11 mouse cellular contexts compared by ENCODE assay signal in genomic region chr1:168355985-168356556, GRCm38 (mm10).
DNase-seq lines count a peak whose midpoint lies in the region; ATAC-seq and TF ChIP-seq lines count a peak whose summit lies in the region.
"Had no signal": no experiment of that assay in that cellular context is flagged by ENCODE, and none has a peak within 500 bp of the region (broad histone marks: within the 10 kb centered on the region; RNA-seq: fewer than 3 reads in every experiment).

No protein-coding gene starts in this region.

- H3K79me2 ChIP-seq in myocyte (ENCODE audit: control insufficient read depth, insufficient read depth): no peaks in the 10 kb centered on the region

- ATAC-seq in kidney, embryonic 14.5 days (ENCODE audit: low FRiP score, low TSS enrichment): peak; percentile 50; the same call in 1 of the 2 replicates
- ATAC-seq in hindbrain, postnatal 0 days: no peak

- no peak for TF ChIP-seq POLR2A in myocyte (IDR thresholded peaks at IDR 0.05; ENCODE audit: insufficient read length, low read depth)

- H3K9me3 ChIP-seq in kidney, embryonic 14.5 days (ENCODE audit: control insufficient read depth, low read length): no peaks in the 10 kb centered on the region
- no peaks in the 10 kb centered on the region for H3K9me3 ChIP-seq in forebrain, embryonic 10.5 days
- no peaks in the 10 kb centered on the region for H3K9me3 ChIP-seq in hindbrain, postnatal 0 days (ENCODE audit: low read length)

- DNase-seq in kidney, adult 9 months: no peak
- DNase-seq in forebrain, embryonic 10.5 days (ENCODE audit: extremely low spot score, low spot score): no peak
- no peak for DNase-seq in hindbrain, postnatal 0 days (ENCODE audit: low spot score)
- no peak for DNase-seq in thymus, postnatal 10 days (ENCODE audit: low spot score in 2 of 2)
- no peak for DNase-seq in cerebellum, adult 11 months
- no peak for DNase-seq in embryo, embryonic 11 days
- DNase-seq: cerebellum, adult 9-10 months; heart, postnatal 4 days; thymus, postnatal 25 days had no signal

- peaks cover 12% of the 10 kb centered on the region; the same call in 1 of the 2 replicates for H3K36me3 ChIP-seq in kidney, embryonic 14.5 days (ENCODE audit: control insufficient read depth, insufficient read depth, low read length)
- peaks cover 24% of the 10 kb centered on the region for H3K36me3 ChIP-seq in forebrain, embryonic 10.5 days (replicated peaks)
- H3K36me3 ChIP-seq in hindbrain, postnatal 0 days (ENCODE audit: insufficient read depth, low read length): no peaks in the 10 kb centered on the region
- no peaks in the 10 kb centered on the region for H3K36me3 ChIP-seq in myocyte (ENCODE audit: control insufficient read depth, insufficient read depth)

- no peak overlapping the region for H3K4me2 ChIP-seq in kidney, embryonic 14.5 days (replicated peaks; ENCODE audit: low read depth, low read length)
- 0 out of 2 replicates have a peak overlapping the region, but pooled peaks have one; percentile 5 for H3K4me2 ChIP-seq in hindbrain, postnatal 0 days (ENCODE audit: low read depth, low read length)
- H3K4me2 ChIP-seq in myocyte (ENCODE audit: low read depth): peak overlapping the region; percentile 7

- peak overlapping the region; percentile 73; the same call in 1 of the 2 replicates for H3K27ac ChIP-seq in kidney, embryonic 14.5 days (ENCODE audit: low read depth, low read length)
- peak overlapping the region; percentile 86 for H3K27ac ChIP-seq in forebrain, embryonic 10.5 days
- no peak overlapping the region for H3K27ac ChIP-seq in hindbrain, postnatal 0 days

- no peak for TF ChIP-seq CTCF in hindbrain, postnatal 0 days (IDR thresholded peaks at IDR 0.05; ENCODE audit: low read depth)

- H3K9ac ChIP-seq in kidney, embryonic 14.5 days (ENCODE audit: low read depth, low read length): no peak overlapping the region
- no peak overlapping the region for H3K9ac ChIP-seq in hindbrain, postnatal 0 days (replicated peaks; ENCODE audit: low read length)

- no peak overlapping the region for H3K4me3 ChIP-seq in kidney, embryonic 14.5 days (ENCODE audit: low read length)
- peak overlapping the region; percentile 45; the same call in 1 of the 2 replicates for H3K4me3 ChIP-seq in forebrain, embryonic 10.5 days
- H3K4me3 ChIP-seq in hindbrain, postnatal 0 days (ENCODE audit: low read length): no peak overlapping the region
- H3K4me3 ChIP-seq in myocyte: no peak overlapping the region

- H3K4me1 ChIP-seq in kidney, embryonic 14.5 days (ENCODE audit: control insufficient read depth, insufficient read depth, low read length): peaks cover 65% of the 10 kb centered on the region
- peaks cover 88% of the 10 kb centered on the region for H3K4me1 ChIP-seq in forebrain, embryonic 10.5 days
- peaks cover 39% of the 10 kb centered on the region for H3K4me1 ChIP-seq in hindbrain, postnatal 0 days (ENCODE audit: insufficient read depth, low read length)

- WGBS in kidney, embryonic 14.5 days: 25% methylated on average over 10 of the region's 10 CpGs
- 42% methylated on average over 10 of the region's 10 CpGs for whole genome bisulfite sequencing in forebrain, embryonic 10.5 days
- WGBS in hindbrain, postnatal 0 days: 46% methylated on average over 10 of the region's 10 CpGs

- H3K27me3 ChIP-seq in kidney, embryonic 14.5 days (ENCODE audit: control insufficient read depth, insufficient read depth, low read length): no peaks in the 10 kb centered on the region
- 0 out of 2 replicates have a peak, but pooled peaks cover 3% of the 10 kb centered on the region for H3K27me3 ChIP-seq in forebrain, embryonic 10.5 days (ENCODE audit: poor library complexity, severe bottlenecking)
- H3K27me3 ChIP-seq in hindbrain, postnatal 0 days (ENCODE audit: insufficient read depth, low read length): no peaks in the 10 kb centered on the region
- no peaks in the 10 kb centered on the region for H3K27me3 ChIP-seq in myocyte (ENCODE audit: control insufficient read depth, insufficient read depth, insufficient read length)

- H3ac ChIP-seq in myocyte (ENCODE audit: control insufficient read depth, insufficient read length): no peak overlapping the region

TF ChIP-seq in myocyte, 11 proteins besides CTCF, POLR2A, EP300 and RAD21:
- TF ChIP-seq E2F4 (IDR thresholded peaks at IDR 0.05; ENCODE audit: insufficient read depth) (no peak), TCF12 (IDR thresholded peaks at IDR 0.05; ENCODE audit: insufficient read depth, poor library complexity, severe bottlenecking) (no peak), MAX (IDR thresholded peaks at IDR 0.05; ENCODE audit: low read depth) (no peak), USF1 (IDR thresholded peaks at IDR 0.05; ENCODE audit: low read depth) (no peak), MYOG (IDR thresholded peaks at IDR 0.05; ENCODE audit: control insufficient read depth in 1 of 3, insufficient read depth in 1 of 3, insufficient read length in 2 of 3, low read depth in 2 of 3) (no peak), SRF (IDR thresholded peaks at IDR 0.05; ENCODE audit: control insufficient read depth, insufficient read length, low read depth) (no peak), TCF3 (IDR thresholded peaks at IDR 0.05; ENCODE audit: insufficient read length, low read depth) (no peak), REST (IDR thresholded peaks at IDR 0.05; ENCODE audit: insufficient read depth, insufficient read length) (no peak), POLR2AphosphoS2 (IDR thresholded peaks at IDR 0.05; ENCODE audit: insufficient read length, low read depth) (no peak), CEBPB (IDR thresholded peaks at IDR 0.05; ENCODE audit: insufficient read depth, poor library complexity, severe bottlenecking) (no peak), MYOD1 (IDR thresholded peaks at IDR 0.05; ENCODE audit: control insufficient read depth in 1 of 3, insufficient read length in 2 of 3, low read depth in 2 of 3) (no peak)
